Mouse (Mus musculus) megakaryocyte progenitor cell, adult 5-6 weeks (primary cell): ENCODE measurements around the gene Gm9945. TPM values are rescaled to one million over a fixed set of nuclear protein-coding genes. Genes with fewer than 3 reads are reported as not detected.

Experiments
- ATAC-seq: replicated peaks from 2 replicates; pipeline ENCODE4 v1.8.0; 2016; ENCODE audit warnings: mild to moderate bottlenecking, moderate TSS enrichment, inconsistent platforms; ENCODE audit not compliant: poor library complexity
- total RNA-seq, 2 experiments: library from RNA; stranded (forward) in 1 of 2; stranded (reverse) in 1 of 2; fragments of 157-497, 149-512 nt in 1 of 2; fragments of 200-1000 nt in 1 of 2; gene quantifications; 2 replicates each; pipeline versions ENCODE4 v1.2.3 to v1.2.4; 2015 to 2017

Gene Gm9945
- total RNA-seq (2015) = not detected in 2 replicates
- total RNA-seq (2017) = not detected in 2 replicates

- ATAC-seq = peak; percentile 23
Observed at GRCm38 (mm10) chr11:53479783-53480301, at the start of gene Gm9945, which contains the start of gene Sowaha. TSS of gene Gm9945 (plus strand) at chr11:53480166. TSS of gene Sowaha (minus strand) at chr11:53480274.

- peak; percentile 13 for ATAC-seq
Observed at GRCm38 (mm10) chr11:53430300-53430669, 49.7 kb upstream of the Gm9945 start.

- peak; percentile 87 for ATAC-seq
Observed at GRCm38 (mm10) chr11:53430670-53431346, 49.2 kb upstream of the Gm9945 start, which contains the start of the genes Uqcrq and Gdf9. TSS of gene Uqcrq (minus strand) at chr11:53430831. TSS of gene Gdf9 (plus strand) at chr11:53431023.

GRCm38 (mm10) chr11:53431347-53432056 lies 48.5 kb upstream of the Gm9945 start:
- ATAC-seq = peak; percentile 21

GRCm38 (mm10) chr11:53433057-53433456 lies 46.9 kb upstream of the Gm9945 start:
- ATAC-seq = no peak

GRCm38 (mm10) chr11:53435504-53435903 lies 44.5 kb upstream of the Gm9945 start:
- ATAC-seq = no peak

GRCm38 (mm10) chr11:53436338-53436737 lies 43.6 kb upstream of the Gm9945 start:
- no peak for ATAC-seq

GRCm38 (mm10) chr11:53441921-53442320 lies 38.0 kb upstream of the Gm9945 start:
- peak; percentile 77 for ATAC-seq

- ATAC-seq = 0 out of 2 replicates have a peak, but pooled peaks have one; percentile 43
Observed at GRCm38 (mm10) chr11:53443861-53444260, 36.1 kb upstream of the Gm9945 start.

- no peak for ATAC-seq
Observed at GRCm38 (mm10) chr11:53445562-53445961, 34.4 kb upstream of the Gm9945 start.

GRCm38 (mm10) chr11:53446183-53446582 lies 33.8 kb upstream of the Gm9945 start:
- no peak for ATAC-seq

GRCm38 (mm10) chr11:53447996-53448395 lies 32.0 kb upstream of the Gm9945 start:
- no peak for ATAC-seq

GRCm38 (mm10) chr11:53448529-53448928 lies 31.4 kb upstream of the Gm9945 start:
- ATAC-seq = no peak

GRCm38 (mm10) chr11:53450070-53450705 lies 29.8 kb upstream of the Gm9945 start:
- ATAC-seq = peak; percentile 23; the same call in 1 of the 2 replicates

GRCm38 (mm10) chr11:53451361-53451760 lies 28.6 kb upstream of the Gm9945 start:
- ATAC-seq = no peak

- ATAC-seq = no peak
Observed at GRCm38 (mm10) chr11:53452396-53452795, 27.6 kb upstream of the Gm9945 start.

GRCm38 (mm10) chr11:53453031-53453430 lies 26.9 kb upstream of the Gm9945 start:
- ATAC-seq = no peak

- ATAC-seq = peak; percentile 61
Observed at GRCm38 (mm10) chr11:53456474-53457371, 23.2 kb upstream of the Gm9945 start, which contains the start of the genes Gm10447 and Shroom1. TSS of gene Gm10447 (minus strand) at chr11:53457110. TSS of gene Shroom1 (plus strand) at chr11:53457205.

GRCm38 (mm10) chr11:53457372-53457954 lies 22.5 kb upstream of the Gm9945 start:
- no peak for ATAC-seq

GRCm38 (mm10) chr11:53458996-53459395 lies 21.0 kb upstream of the Gm9945 start:
- ATAC-seq = no peak
